Mouse (Mus musculus) embryonic fibroblast, embryonic 13.5 days (primary cell): ENCODE data around the gene Zfyve28.

ENCODE experiments used
- CTCF ChIP-seq: IDR thresholded peaks from 2 replicates; pipeline ENCODE4 v1.5.1; 2011; ENCODE audit warnings: mild to moderate bottlenecking, control low read depth, low read length, moderate library complexity, borderline replicate concordance; ENCODE audit not compliant: insufficient read depth
- POLR2A ChIP-seq: IDR thresholded peaks from 2 replicates; pipeline ENCODE4 v1.6.1; 2011; ENCODE audit warnings: low read depth, mild to moderate bottlenecking, control low read depth, low read length, moderate library complexity

DNA sequence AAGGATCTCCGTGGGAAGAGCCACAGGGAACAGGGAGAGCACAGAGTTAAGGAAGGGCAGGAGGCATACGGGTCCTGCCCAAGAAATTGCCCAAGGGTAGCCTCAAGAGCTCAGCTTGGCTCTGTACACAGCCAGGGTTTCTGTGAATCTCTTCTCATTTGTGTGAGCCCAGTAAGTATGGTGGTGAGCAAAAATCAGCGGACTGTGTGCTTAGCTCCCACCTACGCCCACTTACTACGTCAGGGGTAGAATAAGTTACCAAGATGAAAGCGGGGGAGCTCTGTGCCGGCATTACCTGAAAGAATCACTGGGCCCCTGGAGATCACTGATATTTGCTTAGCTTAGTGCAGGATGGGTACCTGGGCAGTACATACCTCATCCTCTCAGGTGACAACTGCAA is 72.2 kb downstream of the Zfyve28 start:
- no peak for TF ChIP-seq CTCF
- TF ChIP-seq POLR2A, result no peak
